Mouse (Mus musculus) neural tube, embryonic 14.5 days (tissue): ENCODE data around the gene Olfr905. TPM values are rescaled to one million over a fixed set of nuclear protein-coding genes. Genes with fewer than 3 reads are reported as not detected.

Source experiments
- ATAC-seq: fragments of 200-750 bp; cut with Nextera tagmentation; 2 replicates; pipeline ENCODE4 v1.8.0; 2017; ENCODE audit warnings: low read depth, mild to moderate bottlenecking, moderate TSS enrichment, moderate library complexity
- H3K27ac ChIP-seq: fragments of 300-500 bp; sonication (generic); 2 replicates; pipeline ENCODE4 v1.5.1; 2014; ENCODE audit warnings: low read depth, mild to moderate bottlenecking, control low read depth, low read length, moderate library complexity, mixed read lengths
- H3K27me3 ChIP-seq: fragments of 300-500 bp; sonication (generic); 2 replicates; pipeline ENCODE4 v1.6.1; 2014; ENCODE audit warnings: low read length; ENCODE audit not compliant: control insufficient read depth, insufficient read depth
- H3K36me3 ChIP-seq: fragments of 300-500 bp; sonication (generic); 2 replicates; pipeline ENCODE4 v1.6.1; 2014; ENCODE audit warnings: low read length, mixed read lengths; ENCODE audit not compliant: control insufficient read depth, insufficient read depth
- H3K4me1 ChIP-seq: fragments of 300-500 bp; sonication (generic); 2 replicates; pipeline ENCODE4 v1.6.1; 2014; ENCODE audit warnings: low read length; ENCODE audit not compliant: control insufficient read depth, insufficient read depth
- H3K4me2 ChIP-seq: fragments of 300-500 bp; sonication (generic); 2 replicates; pipeline ENCODE4 v1.6.1; 2014; ENCODE audit warnings: mild to moderate bottlenecking, low read depth, low read length, control low read depth
- H3K4me3 ChIP-seq: fragments of 300-500 bp; sonication (generic); 2 replicates; pipeline ENCODE4 v1.5.1; 2014; ENCODE audit warnings: low read depth, low read length, control low read depth, mixed read lengths
- H3K9ac ChIP-seq: fragments of 300-500 bp; sonication (generic); replicated peaks from 2 replicates; pipeline ENCODE4 v1.6.1; 2014; ENCODE audit warnings: low read depth, mild to moderate bottlenecking, control low read depth, low read length, mixed read lengths
- H3K9me3 ChIP-seq: fragments of 300-500 bp; sonication (generic); 2 replicates; pipeline ENCODE4 v1.6.1; 2016; ENCODE audit warnings: low read length; ENCODE audit not compliant: control insufficient read depth
- WGBS: fragments of 180-500 bp; shearing (Covaris S2); extraction: QIAGEN DNeasy Blood & Tissue Kit; methylation state at CpG from one replicate; pipeline ENCODE4 v1.1.7; 2014; 5-methylcytosine and 5-hydroxymethylcytosine counted together
- polyA plus RNA-seq: library from polyadenylated mRNA; unstranded; fragments of >200 nt; fragmentation: Nextera tagmentation; extraction: Ambion mirVana; gene quantifications from 2 replicates; pipeline ENCODE4 v1.2.1, GENCODE M21; 2014

Gene Olfr905
- polyA plus RNA-seq, 1 experiment from 2014 or later: not detected

GRCm38 (mm10) chr9:38521280-38521679, 50.4 kb downstream of the Olfr905 start, which contains the start of gene Olfr911-ps1:
TSS of gene Olfr911-ps1 (plus strand) at chr9:38521580.
- H3K27ac ChIP-seq: no peak within 1 kb of the TSS
- no peaks in the 10 kb centered on the region for H3K4me1 ChIP-seq
- no peaks in the 10 kb centered on the region for H3K36me3 ChIP-seq
- H3K27me3 ChIP-seq: no peaks in the 10 kb centered on the region
- H3K9ac ChIP-seq: no peak within 1 kb of the TSS
- H3K4me3 ChIP-seq: no peak within 1 kb of the TSS
- H3K4me2 ChIP-seq: no peak within 1 kb of the TSS
- H3K9me3 ChIP-seq: no peaks in the 10 kb centered on the region
- 85% methylated on average over 1 of the region's 1 CpGs for WGBS
- ATAC-seq: no peak

Other genes starting within 250 kb of the Olfr905 start
- gene Olfr143, start 218.3 kb upstream of the Olfr905 start, polyA plus RNA-seq: not detected in 2 replicates
- gene Olfr895, start 203.3 kb upstream of the Olfr905 start, polyA plus RNA-seq: not detected in 2 replicates
- not detected in 2 replicates for gene Olfr896-ps1, start 180.0 kb upstream of the Olfr905 start, polyA plus RNA-seq
- not detected in 2 replicates for gene Olfr25, start 142.0 kb upstream of the Olfr905 start, polyA plus RNA-seq
- gene Olfr898, start 122.7 kb upstream of the Olfr905 start, polyA plus RNA-seq: not detected in 2 replicates
- not detected in 2 replicates for gene Olfr250, start 104.2 kb upstream of the Olfr905 start, polyA plus RNA-seq
- gene Olfr251, start 94.0 kb upstream of the Olfr905 start, polyA plus RNA-seq: not detected in 2 replicates
- not detected in 2 replicates for gene Olfr147, start 69.4 kb upstream of the Olfr905 start, polyA plus RNA-seq
- gene Olfr901, start 41.7 kb upstream of the Olfr905 start, polyA plus RNA-seq: not detected in 2 replicates
- not detected in 2 replicates for gene Olfr902, start 23.5 kb upstream of the Olfr905 start, polyA plus RNA-seq
- not detected in 2 replicates for gene Olfr904, start 8.0 kb upstream of the Olfr905 start, polyA plus RNA-seq
- gene Olfr906, start 16.0 kb downstream of the Olfr905 start, polyA plus RNA-seq: not detected in 2 replicates
- gene Olfr907, start 24.7 kb downstream of the Olfr905 start, polyA plus RNA-seq: not detected in 2 replicates
- not detected in 2 replicates for gene Olfr911-ps1, start 50.5 kb downstream of the Olfr905 start, polyA plus RNA-seq
- not detected in 2 replicates for gene Olfr910, start 66.7 kb downstream of the Olfr905 start, polyA plus RNA-seq
- not detected in 2 replicates for gene Olfr912, start 109.1 kb downstream of the Olfr905 start, polyA plus RNA-seq
- gene Olfr913, start 121.7 kb downstream of the Olfr905 start, polyA plus RNA-seq: not detected in 2 replicates
- not detected in 2 replicates for gene Olfr914, start 134.0 kb downstream of the Olfr905 start, polyA plus RNA-seq
- gene Olfr916, start 188.8 kb downstream of the Olfr905 start, polyA plus RNA-seq: not detected in 2 replicates
- not detected in 2 replicates for gene Olfr917, start 194.7 kb downstream of the Olfr905 start, polyA plus RNA-seq
- not detected in 2 replicates for gene Olfr918, start 203.5 kb downstream of the Olfr905 start, polyA plus RNA-seq
- not detected in 2 replicates for gene Olfr919, start 232.6 kb downstream of the Olfr905 start, polyA plus RNA-seq
- gene Vwa5a, start 247.2 kb downstream of the Olfr905 start, polyA plus RNA-seq: 7.0 and 10.8 TPM in 2 replicates